Mouse (Mus musculus): ENCODE data around the gene Nxf3.

Nxf3 gene

DNA sequence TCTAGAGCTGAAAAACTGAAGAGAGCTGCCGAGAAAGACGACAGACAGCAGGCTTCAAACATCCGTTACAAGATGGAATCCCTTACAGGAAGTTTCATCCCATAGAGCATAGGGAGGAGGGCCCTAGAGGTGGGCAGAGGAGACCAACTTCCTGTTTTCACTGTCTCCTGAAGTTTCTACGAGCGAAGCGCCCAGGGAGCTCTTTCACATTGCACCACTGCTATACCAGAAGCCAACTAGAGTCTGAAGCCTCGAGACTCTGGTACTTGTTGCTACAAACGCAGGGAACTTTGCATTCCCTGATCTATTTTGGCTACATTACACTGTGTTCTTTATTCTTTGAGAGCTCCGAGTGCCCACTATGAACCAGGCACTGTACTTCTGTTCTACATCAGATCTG, at the start of gene Nxf3:
Gene Nxf3, minus strand, starts transcription at position 101 of the 400 bp plus-strand sequence.
- DNase-seq (ENCODE audit: low spot score in 2 of 2) = no peak

DNA sequence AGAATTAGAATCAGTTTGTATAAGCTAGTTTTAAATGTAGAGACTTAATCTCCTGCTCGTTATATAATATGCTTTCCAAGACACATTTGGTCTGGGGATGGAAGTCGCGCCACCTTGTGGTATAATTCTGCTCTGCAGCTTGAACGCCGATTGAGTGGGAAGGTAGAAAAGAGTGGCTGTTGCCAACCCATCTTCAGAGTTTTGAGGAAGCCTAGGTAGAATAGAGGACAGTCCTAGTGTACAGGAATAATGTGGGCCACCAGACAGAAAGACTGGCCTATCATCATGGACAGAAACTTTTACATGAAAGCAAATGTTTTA, 42.6 kb upstream of the Nxf3 start:
- DNase-seq (ENCODE audit: low spot score in 2 of 2) = peak in 1 of 2 experiments; percentile 46

DNA sequence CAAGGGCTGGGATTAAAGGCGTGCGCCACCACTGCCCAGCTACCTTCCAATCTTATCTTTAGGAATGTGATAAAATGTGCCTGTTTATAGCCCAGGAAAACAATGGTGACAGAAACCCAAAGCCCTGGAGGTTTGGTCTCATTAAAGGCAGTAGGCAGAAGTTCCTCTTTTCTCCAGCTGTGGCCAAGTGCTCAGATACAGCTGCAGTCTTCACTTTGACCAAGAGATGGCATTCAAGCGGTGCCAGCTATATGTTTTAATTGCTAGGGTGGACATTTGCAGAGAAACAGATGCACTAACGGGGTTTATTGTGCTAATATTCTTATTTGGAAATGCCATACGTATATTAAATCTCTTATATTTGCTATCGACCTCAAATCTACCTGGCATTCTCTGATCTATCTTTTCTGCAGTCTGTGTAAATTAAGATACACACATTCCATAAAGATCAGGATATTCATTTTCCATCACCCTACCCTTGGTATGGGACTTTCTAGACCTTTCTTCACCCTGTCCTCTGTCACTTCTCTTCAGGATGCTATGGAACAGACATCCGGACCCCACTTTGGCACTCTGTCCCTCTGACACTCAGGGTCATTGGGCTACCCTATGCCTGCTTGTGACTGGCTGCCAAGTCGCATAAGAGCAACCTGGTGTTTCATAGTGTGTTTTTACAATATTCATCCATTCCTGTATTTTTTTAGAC, 42.1 kb upstream of the Nxf3 start:
- DNase-seq (ENCODE audit: low spot score in 2 of 2) = no peak

DNA sequence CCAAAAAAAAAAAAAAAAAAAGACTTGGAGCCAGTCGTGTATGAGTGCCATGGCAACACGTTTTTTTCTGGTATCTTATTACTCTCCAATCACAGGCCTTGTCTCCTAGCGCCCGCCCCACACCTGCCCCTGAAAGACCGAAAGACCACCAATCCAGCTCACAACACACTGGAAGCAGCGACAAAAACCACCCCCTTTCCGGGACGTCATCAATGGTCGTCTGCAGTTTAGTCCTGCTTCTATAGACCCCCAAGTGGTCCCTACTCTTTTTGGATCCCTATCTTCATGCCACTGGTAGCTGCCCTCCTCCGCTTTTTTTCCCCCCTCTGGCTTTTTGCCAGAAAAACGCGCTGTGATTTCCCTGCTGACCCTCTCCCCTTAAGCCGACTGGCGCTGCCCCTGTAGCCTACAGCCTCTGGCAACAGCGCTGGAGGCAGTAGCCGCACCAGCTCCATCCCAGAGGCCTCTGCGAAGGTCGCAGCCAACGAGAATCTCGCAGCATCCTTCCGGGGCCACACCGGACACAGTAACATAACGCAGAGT, 30.4 kb upstream of the Nxf3 start:
- peak; percentile 67 to 77 for DNase-seq (ENCODE audit: low spot score in 2 of 2)

DNA sequence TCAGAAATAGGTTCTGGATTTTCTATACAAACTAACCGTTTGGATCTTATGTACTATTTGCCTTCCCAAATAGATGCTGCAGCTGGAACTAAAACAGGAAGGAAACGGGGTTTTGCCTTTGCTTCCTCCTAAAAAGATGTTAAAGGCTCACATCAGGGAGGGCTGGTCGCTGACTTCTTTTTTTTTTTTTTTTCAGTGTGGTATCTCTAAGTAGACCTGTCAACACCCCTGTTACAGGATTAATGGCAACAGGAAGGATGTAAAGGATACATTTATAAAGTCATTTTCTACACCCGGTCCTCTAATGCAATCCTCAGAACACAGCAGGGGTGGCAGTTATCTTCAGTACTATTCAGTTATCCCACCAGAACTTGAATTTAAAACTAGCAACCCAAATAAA, 30.0 kb upstream of the Nxf3 start:
- no peak for DNase-seq (ENCODE audit: low spot score in 2 of 2)

DNA sequence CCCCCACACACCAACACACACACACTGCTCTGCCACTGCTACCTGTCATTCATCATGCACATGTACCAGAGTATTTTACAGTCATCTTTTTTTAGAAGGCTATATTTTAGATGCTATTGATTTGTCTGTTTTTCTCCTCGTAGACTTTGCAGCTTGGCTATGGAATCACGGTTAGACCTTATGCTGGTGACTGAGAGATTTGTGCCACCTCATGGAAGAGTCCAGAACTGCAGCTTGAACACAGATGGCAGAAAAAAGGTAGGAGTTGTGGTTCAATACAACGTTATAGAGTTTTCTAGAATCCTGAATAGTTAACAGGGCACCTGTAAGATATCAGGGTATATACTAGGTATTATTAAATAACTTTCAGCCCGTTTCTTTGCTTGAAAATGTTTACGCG, 22.9 kb upstream of the Nxf3 start:
- peak in 1 of 2 experiments; percentile 73 for DNase-seq (ENCODE audit: low spot score in 2 of 2)

DNA sequence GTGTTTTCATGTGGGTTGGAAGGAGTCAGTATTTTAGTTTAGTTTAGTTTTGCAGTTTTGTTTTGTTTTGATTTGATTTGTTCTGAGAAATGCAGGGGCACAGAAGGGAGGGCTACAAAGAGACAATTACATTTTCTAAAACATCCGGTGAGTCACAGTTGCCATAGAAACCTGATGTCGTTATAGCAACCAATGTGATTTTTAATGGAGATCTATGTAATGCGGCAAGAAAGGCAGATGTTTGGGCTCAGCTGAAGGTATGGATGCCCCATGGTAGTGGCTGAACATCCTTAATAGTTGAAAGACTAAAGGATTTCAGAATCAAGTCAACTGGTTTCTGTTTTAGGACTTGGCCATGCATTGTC, 19.7 kb upstream of the Nxf3 start:
- DNase-seq (ENCODE audit: low spot score in 2 of 2) = peak in 1 of 2 experiments; percentile 11

DNA sequence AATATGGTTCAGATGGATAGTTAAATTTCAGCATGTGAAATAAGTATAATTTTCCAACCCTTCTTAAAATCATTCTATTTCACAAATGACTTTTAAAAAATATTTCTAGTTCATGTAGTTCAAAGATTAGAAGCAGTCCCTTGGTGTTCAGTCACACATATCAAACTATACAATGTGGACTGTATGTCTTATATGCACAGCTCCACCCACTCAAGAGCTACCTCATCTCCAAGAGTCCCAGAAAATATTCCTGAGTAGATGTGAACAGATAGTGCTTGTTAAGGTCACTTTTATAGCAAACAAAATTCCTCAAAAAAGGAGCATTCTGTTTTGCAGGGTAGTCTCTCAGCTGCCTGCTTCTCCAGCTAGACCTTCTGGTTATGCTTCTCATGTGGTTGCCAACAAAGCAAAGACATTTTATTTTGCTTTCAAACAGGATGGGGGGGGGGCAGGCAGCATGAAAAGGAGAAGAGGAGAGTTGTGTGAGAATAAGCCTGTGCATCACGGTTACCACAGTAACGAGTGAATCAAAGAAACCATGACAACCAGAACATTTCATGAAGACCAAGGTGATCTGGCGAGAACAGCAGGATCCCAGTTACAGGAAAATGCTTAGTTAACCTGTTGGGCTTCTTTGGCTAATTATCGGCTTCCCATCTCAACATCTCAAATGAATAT, 19.1 kb upstream of the Nxf3 start:
- DNase-seq (ENCODE audit: low spot score in 2 of 2) = peak in 1 of 2 experiments; percentile 19

DNA sequence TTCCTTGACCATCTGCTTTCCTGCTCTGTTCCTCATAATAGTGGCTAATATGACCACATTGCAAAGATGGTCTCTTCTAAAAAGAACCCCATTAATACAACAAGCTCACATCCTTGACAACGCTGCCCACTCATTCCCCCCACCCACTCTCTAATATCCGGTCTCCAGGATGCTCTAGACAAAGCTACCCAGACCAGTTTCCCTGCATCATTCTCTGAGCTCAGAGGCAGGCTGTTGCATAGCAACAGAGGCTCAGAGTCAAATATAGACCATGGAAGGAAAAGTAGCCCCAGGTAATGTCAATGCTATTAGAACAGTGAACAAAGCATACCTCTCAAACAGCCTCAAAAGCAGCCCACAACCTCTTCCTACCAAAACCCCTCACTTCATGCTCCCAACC, 9.4 kb upstream of the Nxf3 start:
- peak; percentile 19 to 32 for DNase-seq (ENCODE audit: low spot score in 2 of 2)

DNA sequence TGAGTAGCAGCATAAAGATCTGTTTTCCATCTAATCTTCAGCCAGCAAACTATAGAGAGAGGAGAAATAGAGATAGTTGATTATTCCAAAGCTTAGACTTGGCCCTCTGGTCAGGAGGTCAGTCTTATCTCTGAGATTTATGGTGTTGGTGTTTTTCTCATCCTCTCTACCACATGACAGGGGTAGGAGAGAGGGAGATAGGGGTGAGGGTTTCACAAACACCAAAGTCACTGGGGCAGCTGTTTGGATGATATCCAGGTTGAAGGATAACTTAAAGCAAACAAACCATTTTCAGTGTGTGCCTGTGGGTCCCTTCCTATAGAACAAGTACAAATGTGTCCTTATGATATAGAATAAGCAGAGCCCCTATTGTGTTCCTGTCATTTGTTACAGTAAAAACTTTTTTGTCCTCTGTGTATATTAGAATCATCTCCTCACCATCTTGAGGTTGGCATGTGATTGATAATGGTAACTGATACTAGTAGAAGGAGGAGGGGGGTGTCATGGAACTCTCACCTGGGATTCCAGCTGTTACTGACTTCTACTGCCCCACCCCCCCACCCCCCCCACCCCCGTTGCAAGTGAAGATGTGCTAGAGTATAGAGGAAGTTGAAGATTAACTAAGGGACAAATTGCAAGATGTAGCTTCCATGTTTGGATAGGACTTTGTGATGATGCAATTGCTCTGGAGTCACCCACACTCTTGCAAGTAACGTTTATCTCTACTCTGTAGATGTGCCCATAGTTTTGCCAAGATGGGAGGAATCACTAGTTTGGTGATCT, 7.6 kb upstream of the Nxf3 start:
- DNase-seq (ENCODE audit: low spot score in 2 of 2) = no peak

DNA sequence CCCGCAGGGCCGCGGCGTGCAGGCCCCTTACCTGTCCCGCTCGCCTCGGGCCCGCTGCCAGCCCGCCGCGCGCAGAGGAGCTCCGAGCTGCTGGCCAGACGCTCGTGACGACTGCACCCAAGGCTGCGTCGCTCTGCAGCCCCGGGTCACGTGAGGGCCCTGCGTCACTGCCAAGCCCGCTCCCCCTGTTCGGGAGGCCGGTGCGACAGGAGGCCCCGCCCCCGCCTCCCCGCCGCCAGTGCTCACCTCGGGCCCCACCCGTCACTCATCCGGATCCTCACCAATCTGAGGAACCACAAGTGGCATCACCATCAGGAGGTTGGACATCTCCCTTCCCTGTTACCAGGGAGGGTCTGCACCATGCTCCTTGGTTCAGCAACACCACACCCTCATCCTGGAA, 17.0 kb downstream of the Nxf3 start, which contains the start of gene Bex2:
Gene Bex2, minus strand, starts transcription at position 217 of the 400 bp plus-strand sequence.
- peak in 1 of 2 experiments; percentile 2 for DNase-seq (ENCODE audit: low spot score in 2 of 2)

DNA sequence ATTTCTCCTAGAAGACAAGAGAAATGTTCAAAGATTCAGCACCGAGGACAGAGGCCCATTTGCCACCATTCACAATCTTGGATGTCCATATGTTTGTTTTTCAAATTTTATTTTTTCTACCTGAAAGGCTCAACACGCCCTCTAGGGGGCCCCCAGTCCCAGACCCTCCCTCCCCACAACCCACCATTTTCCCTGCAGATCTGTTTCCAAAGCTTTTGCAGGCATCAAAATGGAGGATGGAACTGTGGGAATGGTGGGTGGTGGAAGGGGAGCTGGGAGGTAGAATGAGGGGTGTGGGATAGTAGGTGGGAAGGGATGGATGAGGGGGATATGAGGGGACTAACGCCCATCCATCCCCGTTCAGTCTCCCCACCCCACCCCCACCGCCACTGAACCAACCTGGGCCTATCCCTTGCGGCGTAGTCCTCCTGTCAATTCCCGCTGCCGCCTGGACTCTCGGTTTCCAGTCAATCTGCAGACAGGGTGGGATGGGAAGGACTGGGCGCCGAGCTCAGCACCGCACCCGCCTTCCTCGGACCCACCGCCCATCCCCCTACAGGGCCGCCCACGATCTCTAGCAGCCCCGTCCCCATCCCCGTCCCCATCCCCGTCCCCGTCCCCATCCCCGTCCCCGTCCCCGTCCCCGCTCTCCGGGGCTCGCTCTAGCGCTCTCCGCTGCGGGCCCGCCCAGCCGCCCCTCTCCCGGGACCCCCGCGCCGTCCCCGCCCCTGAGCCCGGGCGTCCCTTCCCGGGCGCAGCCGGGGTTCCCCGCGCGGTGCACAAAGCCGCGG, 17.7 kb downstream of the Nxf3 start:
- peak in 1 of 2 experiments; percentile 7 for DNase-seq (ENCODE audit: low spot score in 2 of 2)

DNA sequence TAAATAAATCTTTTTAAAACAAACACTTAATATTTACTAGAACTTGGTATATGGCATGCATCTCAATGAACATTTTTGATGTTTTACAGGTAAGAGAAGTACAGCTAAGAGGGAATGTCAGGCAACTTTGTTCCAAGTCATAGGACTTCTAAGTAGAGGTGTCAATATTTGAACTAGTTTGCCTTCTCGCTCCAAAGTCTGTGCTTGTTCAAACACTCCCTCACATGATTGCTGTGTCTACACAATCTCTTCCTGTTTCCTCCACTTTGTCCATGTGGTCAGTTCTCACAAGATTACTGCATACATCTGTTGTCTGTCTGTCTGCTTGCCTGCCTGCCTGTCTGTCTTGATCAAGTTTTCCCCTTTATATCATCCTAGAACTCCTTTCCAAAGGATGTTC, 24.4 kb downstream of the Nxf3 start:
- DNase-seq (ENCODE audit: low spot score in 2 of 2) = no peak

DNA sequence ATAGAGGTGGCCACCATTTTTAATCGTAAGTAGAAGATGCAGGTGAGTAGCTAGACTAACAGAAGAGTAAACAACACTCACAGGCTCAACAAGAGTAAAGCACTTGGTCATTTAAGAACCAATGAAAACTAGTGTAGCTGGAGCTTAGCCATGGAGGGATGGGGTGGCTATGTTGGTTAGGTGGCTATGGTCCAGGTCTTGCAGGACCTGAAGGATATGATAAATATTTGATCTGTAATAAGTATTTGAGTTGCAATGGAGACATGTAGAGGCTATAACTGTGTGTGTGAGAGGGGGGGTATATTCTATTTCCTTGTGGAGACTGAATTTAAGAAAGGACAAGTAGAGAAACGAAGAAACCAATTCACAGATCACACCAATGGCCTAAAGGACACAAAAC, 33.8 kb downstream of the Nxf3 start:
- DNase-seq (ENCODE audit: low spot score in 2 of 2) = no peak

DNA sequence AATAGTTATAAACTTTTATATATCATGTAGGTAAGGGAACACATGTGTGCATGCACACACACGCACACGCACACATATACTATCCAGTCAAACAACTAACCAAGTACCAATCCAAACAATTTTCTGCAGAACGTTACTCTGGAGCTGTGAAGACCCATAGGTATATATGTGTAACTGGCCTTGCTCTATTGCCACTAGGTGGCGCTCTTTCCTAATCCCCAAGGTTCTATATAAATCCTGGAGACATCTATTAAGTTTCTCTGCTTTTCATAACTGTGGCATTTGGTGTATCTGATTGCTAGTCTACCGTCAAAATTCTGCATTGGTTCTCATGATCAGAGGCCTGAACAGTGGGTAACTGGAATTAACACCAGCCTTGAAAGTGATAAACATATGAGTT, 37.5 kb downstream of the Nxf3 start:
- peak in 1 of 2 experiments; percentile 71 for DNase-seq (ENCODE audit: low spot score in 2 of 2)

DNA sequence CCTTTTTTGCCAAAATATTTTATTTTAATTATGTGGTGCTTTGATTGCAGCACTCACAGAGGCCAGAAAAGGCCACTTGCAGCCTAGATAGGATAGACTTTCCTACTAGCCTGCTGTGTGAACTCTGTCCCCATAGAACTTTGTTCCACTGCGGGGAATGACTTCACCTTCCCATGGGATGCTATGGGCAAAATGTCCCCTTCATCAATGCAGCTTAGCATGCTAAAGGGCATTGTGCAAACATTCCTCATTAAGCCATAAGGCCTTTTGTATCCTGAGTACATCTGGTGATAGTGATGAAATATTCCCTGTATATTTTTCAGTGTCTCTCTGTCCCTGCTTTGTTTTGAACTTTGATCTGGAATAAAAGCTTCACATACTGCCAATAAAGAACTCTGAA, 41.3 kb downstream of the Nxf3 start:
- DNase-seq (ENCODE audit: low spot score in 2 of 2) = no peak

DNA sequence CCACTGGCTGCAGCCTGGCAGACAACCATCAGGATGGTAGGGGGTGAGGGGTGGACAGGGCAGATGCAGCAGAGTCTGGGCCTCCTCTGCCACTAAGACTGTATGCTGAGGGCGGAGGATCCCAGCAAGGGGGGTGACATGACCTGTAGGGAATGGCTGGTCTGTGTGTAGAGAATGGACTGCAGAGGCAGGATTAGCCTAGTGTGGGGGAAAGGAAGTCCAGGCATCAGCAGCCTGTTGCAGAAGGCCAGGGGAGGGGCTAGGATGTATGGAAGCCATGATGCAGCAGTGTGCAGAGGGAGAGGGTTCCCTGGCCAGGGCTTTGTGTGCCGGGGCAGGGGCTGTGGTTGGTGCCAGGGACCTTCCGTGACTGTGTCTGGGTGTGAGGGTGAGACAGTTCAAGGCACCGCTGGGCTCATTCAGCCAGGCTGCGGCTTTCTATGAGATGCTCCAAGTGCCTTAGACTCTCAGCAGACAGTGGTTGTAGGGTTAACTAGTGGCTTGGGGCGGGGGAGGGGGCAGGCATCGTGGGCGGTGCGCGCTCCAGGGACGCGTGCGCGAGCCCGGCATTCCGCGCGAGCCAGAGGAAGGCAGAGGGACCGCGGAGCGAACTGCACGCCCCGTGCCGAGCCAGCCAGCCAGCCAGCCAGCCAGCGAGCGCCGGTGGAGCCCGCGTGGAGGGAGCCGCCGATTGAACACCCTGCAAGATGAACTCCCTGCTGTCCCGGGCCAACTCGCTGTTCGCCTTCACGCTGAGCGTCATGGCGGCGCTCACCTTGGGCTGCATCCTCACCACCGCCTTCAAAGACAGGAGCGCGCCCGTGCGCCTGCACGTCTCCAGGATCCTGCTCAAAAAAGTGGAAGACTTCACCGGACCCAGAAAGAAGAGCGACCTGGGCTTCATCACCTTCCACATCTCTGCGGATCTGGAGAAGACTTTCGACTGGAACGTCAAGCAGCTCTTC, 52.0 kb downstream of the Nxf3 start, which contains the start of gene Arxes1:
Gene Arxes1, plus strand, starts transcription at position 569 of the 965 bp plus-strand sequence.
- peak in 1 of 2 experiments; percentile 24 for DNase-seq (ENCODE audit: low spot score in 2 of 2)

DNA sequence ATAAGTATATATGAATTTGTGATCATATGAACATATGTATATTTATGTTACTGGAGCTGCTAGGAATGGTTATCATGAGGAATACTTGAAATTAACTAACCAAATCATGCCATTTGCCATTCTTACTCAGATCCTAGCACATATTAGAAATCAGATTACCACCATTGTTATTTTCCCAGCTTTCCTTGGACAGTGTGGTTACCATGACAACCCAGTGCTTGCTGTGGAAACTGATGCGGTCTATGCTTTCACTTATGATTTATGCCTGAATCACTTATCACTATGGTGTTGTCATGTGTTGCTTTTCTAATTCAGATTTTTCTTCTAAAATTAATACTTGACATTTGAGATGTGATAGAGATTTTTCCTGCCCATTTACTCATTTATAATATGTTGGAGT, 54.7 kb downstream of the Nxf3 start:
- DNase-seq (ENCODE audit: low spot score in 2 of 2) = no peak

Measured in left cerebral cortex, adult 9 months (tissue).